Comparison of ENCODE assay signal across 24 mouse cellular contexts in genomic region chr5:20241523-20241922, GRCm38 (mm10).
A peak's percentile ranks its signal among the peaks of the same experiment; 100 is the strongest.
DNase-seq lines count a peak whose midpoint lies in the region; ATAC-seq and TF ChIP-seq lines count a peak whose summit lies in the region.
"Had no signal": no experiment of that assay in that cellular context is flagged by ENCODE, and none has a peak within 500 bp of the region (broad histone marks: within the 10 kb centered on the region; RNA-seq: fewer than 3 reads in every experiment).

No protein-coding gene starts in this region.

- WGBS in kidney, adult 2 months = 43% methylated on average over 2 of the region's 2 CpGs
- WGBS in kidney, embryonic 16.5 days = 69% methylated on average over 2 of the region's 2 CpGs
- WGBS in liver, embryonic 13.5 days (ENCODE audit: insufficient replicate concordance) = 62% methylated on average over 2 of the region's 2 CpGs
- WGBS in liver, embryonic 11.5 days = 86% methylated on average over 2 of the region's 2 CpGs
- WGBS in intestine, embryonic 16.5 days = 53% methylated on average over 2 of the region's 2 CpGs

- no peak; the same call in 1 of the 2 replicates for ATAC-seq in kidney, embryonic 16.5 days (ENCODE audit: low FRiP score, low TSS enrichment)
- ATAC-seq in liver, embryonic 13.5 days (ENCODE audit: low read depth) = peak; percentile 29; the same call in 1 of the 2 replicates
- ATAC-seq in liver, embryonic 11.5 days (replicated peaks; ENCODE audit: low FRiP score) = no peak
- ATAC-seq in intestine, embryonic 16.5 days = peak; percentile 87
- ATAC-seq: forebrain, embryonic 13.5 days; forebrain, embryonic 16.5 days; Patski had no signal

- DNase-seq in kidney, adult 2 months = peak; percentile 56
- DNase-seq in liver, embryonic 13.5 days = no peak
- no peak for DNase-seq in liver, embryonic 11.5 days (ENCODE audit: low spot score)
- no peak for DNase-seq in gastrocnemius, postnatal 4 days (ENCODE audit: low spot score in 2 of 2)
- no peak for DNase-seq in spleen, postnatal 10 days (ENCODE audit: low spot score in 2 of 2)
- DNase-seq: adrenal gland, postnatal 10 days; adrenal gland, postnatal 36 days; B cell, adult 2 months; cerebellum, adult 18-20 months; cerebellum, adult 9-10 months; cerebellum, postnatal 14 days; gastrocnemius, postnatal 10 days; gastrocnemius, postnatal 36 days; heart, adult 11 months had no signal

- H3K9ac ChIP-seq in kidney, embryonic 16.5 days (replicated peaks; ENCODE audit: low read length) = no peak overlapping the region
- H3K9ac ChIP-seq in liver, embryonic 13.5 days = no peak overlapping the region
- H3K9ac ChIP-seq in liver, embryonic 11.5 days (ENCODE audit: low read depth, low read length) = no peak overlapping the region
- H3K9ac ChIP-seq in intestine, embryonic 16.5 days (ENCODE audit: low read depth, low read length) = no peak overlapping the region
- H3K9ac ChIP-seq: forebrain, embryonic 13.5 days; hindbrain, embryonic 12.5 days had no signal

- no peaks in the 10 kb centered on the region for H3K27me3 ChIP-seq in kidney, adult 2 months (replicated peaks; ENCODE audit: control insufficient read depth, insufficient read depth, low read length)
- no peaks in the 10 kb centered on the region for H3K27me3 ChIP-seq in kidney, embryonic 16.5 days (ENCODE audit: insufficient read depth, low read length)
- no peaks in the 10 kb centered on the region for H3K27me3 ChIP-seq in liver, embryonic 13.5 days
- no peaks in the 10 kb centered on the region for H3K27me3 ChIP-seq in liver, embryonic 11.5 days (replicated peaks; ENCODE audit: control insufficient read depth, insufficient read depth, low read length)
- no peaks in the 10 kb centered on the region for H3K27me3 ChIP-seq in intestine, embryonic 16.5 days (replicated peaks; ENCODE audit: control insufficient read depth, insufficient read depth, low read length)
- H3K27me3 ChIP-seq: CH12.LX; forebrain, embryonic 13.5 days; hindbrain, embryonic 12.5 days; Patski had no signal

- H3K27ac ChIP-seq in kidney, adult 2 months (ENCODE audit: insufficient read depth, low read depth, low read length) = no peak overlapping the region
- H3K27ac ChIP-seq in kidney, embryonic 16.5 days (ENCODE audit: low read length) = no peak overlapping the region
- H3K27ac ChIP-seq in liver, embryonic 13.5 days = no peak overlapping the region
- H3K27ac ChIP-seq in liver, embryonic 11.5 days (ENCODE audit: low read depth, low read length) = no peak overlapping the region
- no peak overlapping the region for H3K27ac ChIP-seq in intestine, embryonic 16.5 days (ENCODE audit: low read length)
- H3K27ac ChIP-seq: forebrain, embryonic 10.5 days; forebrain, embryonic 13.5 days; hindbrain, embryonic 12.5 days had no signal

- TF ChIP-seq CTCF in kidney, adult 2 months (conservative IDR thresholded peaks at IDR 0.05; ENCODE audit: insufficient read depth, insufficient read length, low read depth, low read length) = no peak

- H3K4me3 ChIP-seq in kidney, adult 2 months (ENCODE audit: insufficient read depth, low read depth, low read length) = no peak overlapping the region
- H3K4me3 ChIP-seq in kidney, embryonic 16.5 days (ENCODE audit: low read length) = no peak overlapping the region
- no peak overlapping the region for H3K4me3 ChIP-seq in liver, embryonic 13.5 days (replicated peaks)
- H3K4me3 ChIP-seq in liver, embryonic 11.5 days (ENCODE audit: low read depth, low read length) = no peak overlapping the region
- H3K4me3 ChIP-seq in intestine, embryonic 16.5 days (ENCODE audit: low read length) = no peak overlapping the region
- H3K4me3 ChIP-seq: forebrain, embryonic 10.5 days; forebrain, embryonic 13.5 days; hindbrain, embryonic 12.5 days had no signal

- no peak for TF ChIP-seq POLR2A in kidney, adult 2 months (IDR thresholded peaks at IDR 0.05; ENCODE audit: low read depth, low read length)

- H3K9me3 ChIP-seq in kidney, embryonic 16.5 days (ENCODE audit: low read length) = no peaks in the 10 kb centered on the region
- H3K9me3 ChIP-seq in liver, embryonic 13.5 days (replicated peaks) = no peaks in the 10 kb centered on the region
- no peaks in the 10 kb centered on the region for H3K9me3 ChIP-seq in liver, embryonic 11.5 days (ENCODE audit: control insufficient read depth, low read length)
- H3K9me3 ChIP-seq in intestine, embryonic 16.5 days (ENCODE audit: control insufficient read depth, low read length) = no peaks in the 10 kb centered on the region
- H3K9me3 ChIP-seq: forebrain, embryonic 10.5 days; forebrain, embryonic 13.5 days; G1E; hindbrain, embryonic 12.5 days had no signal

- no peaks in the 10 kb centered on the region; the same call in 1 of the 2 replicates for H3K4me1 ChIP-seq in kidney, adult 2 months (ENCODE audit: control insufficient read depth, insufficient read depth, low read length)
- no peaks in the 10 kb centered on the region for H3K4me1 ChIP-seq in kidney, embryonic 16.5 days (ENCODE audit: insufficient read depth, low read length)
- H3K4me1 ChIP-seq in liver, embryonic 13.5 days (replicated peaks) = no peaks in the 10 kb centered on the region
- H3K4me1 ChIP-seq in liver, embryonic 11.5 days (replicated peaks; ENCODE audit: control insufficient read depth, insufficient read depth, low read length) = no peaks in the 10 kb centered on the region
- no peaks in the 10 kb centered on the region for H3K4me1 ChIP-seq in intestine, embryonic 16.5 days (ENCODE audit: control insufficient read depth, insufficient read depth, low read length)
- H3K4me1 ChIP-seq: forebrain, embryonic 10.5 days; forebrain, embryonic 13.5 days; hindbrain, embryonic 12.5 days had no signal

- H3K36me3 ChIP-seq in kidney, adult 2 months (ENCODE audit: control insufficient read depth, insufficient read depth, low read length) = no peaks in the 10 kb centered on the region
- no peaks in the 10 kb centered on the region for H3K36me3 ChIP-seq in kidney, embryonic 16.5 days (ENCODE audit: insufficient read depth, low read length)
- H3K36me3 ChIP-seq in liver, embryonic 13.5 days = no peaks in the 10 kb centered on the region
- H3K36me3 ChIP-seq in liver, embryonic 11.5 days (ENCODE audit: control insufficient read depth, insufficient read depth, low read length) = no peaks in the 10 kb centered on the region
- no peaks in the 10 kb centered on the region for H3K36me3 ChIP-seq in intestine, embryonic 16.5 days (ENCODE audit: control insufficient read depth, insufficient read depth, low read length)
- H3K36me3 ChIP-seq: forebrain, embryonic 10.5 days; G1E; hindbrain, embryonic 12.5 days had no signal

- no peak overlapping the region for H3K4me2 ChIP-seq in kidney, embryonic 16.5 days (replicated peaks; ENCODE audit: low read depth, low read length)
- no peak overlapping the region for H3K4me2 ChIP-seq in liver, embryonic 13.5 days
- no peak overlapping the region for H3K4me2 ChIP-seq in liver, embryonic 11.5 days
- no peak overlapping the region for H3K4me2 ChIP-seq in intestine, embryonic 16.5 days (ENCODE audit: low read depth, low read length)
- H3K4me2 ChIP-seq: forebrain, embryonic 13.5 days; heart, embryonic 11.5 days; hindbrain, embryonic 12.5 days had no signal

Comparison
In these comparisons a context has a peak if more than half of its experiments do, and no peak if none do; other contexts are left out.
1. ATAC-seq: peak in liver, embryonic 13.5 days (single experiment) and intestine, embryonic 16.5 days (single experiment); none in kidney, embryonic 16.5 days (single experiment) and liver, embryonic 11.5 days (single experiment).